13 mouse cellular contexts compared by ENCODE assay signal in genomic region chr6:141404649-141405048, GRCm38 (mm10).
"Had no signal": no experiment of that assay in that cellular context is flagged by ENCODE, and none has a peak within 500 bp of the region (broad histone marks: within the 10 kb centered on the region; RNA-seq: fewer than 3 reads in every experiment).

No protein-coding gene starts in this region.

- H3K9me3 ChIP-seq: limb, embryonic 15.5 days; liver, embryonic 12.5 days; lung, embryonic 15.5 days; neural tube, embryonic 12.5 days had no signal

- H3K4me2 ChIP-seq: limb, embryonic 15.5 days; liver, embryonic 12.5 days; lung, embryonic 15.5 days; neural tube, embryonic 12.5 days had no signal

- H3K27me3 ChIP-seq: limb, embryonic 15.5 days; liver, embryonic 12.5 days; lung, embryonic 15.5 days; neural tube, embryonic 12.5 days had no signal

- ATAC-seq: liver, embryonic 12.5 days had no signal

- H3K36me3 ChIP-seq: limb, embryonic 15.5 days; liver, embryonic 12.5 days; lung, embryonic 15.5 days; neural tube, embryonic 12.5 days had no signal

- DNase-seq: kidney, adult 8-10 months; left cerebral cortex, postnatal 4 days; lung, postnatal 14 days; right cerebral cortex, adult 18-20 months; right cerebral cortex, postnatal 25 days; thymus, postnatal 4 days had no signal

- H3K27ac ChIP-seq: kidney, postnatal 0 days; limb, embryonic 15.5 days; liver, embryonic 12.5 days; lung, embryonic 15.5 days; neural tube, embryonic 12.5 days; stomach, postnatal 0 days had no signal

- H3K4me3 ChIP-seq: limb, embryonic 15.5 days; liver, embryonic 12.5 days; lung, embryonic 15.5 days; myocyte; neural tube, embryonic 12.5 days had no signal

- H3K9ac ChIP-seq: limb, embryonic 15.5 days; liver, embryonic 12.5 days; lung, embryonic 15.5 days; neural tube, embryonic 12.5 days had no signal

- H3K4me1 ChIP-seq: liver, embryonic 12.5 days; neural tube, embryonic 12.5 days had no signal
